Mouse (Mus musculus) myocyte (in vitro differentiated cells): ENCODE measurements around the gene D16Ertd472e. TPM values are rescaled to one million over a fixed set of nuclear protein-coding genes. Genes with fewer than 3 reads are reported as not detected.

Experiments used
- H3K27me3 ChIP-seq: one replicate; pipeline ENCODE4 v1.6.1; 2011; ENCODE audit not compliant: control insufficient read depth, insufficient read depth, insufficient read length
- H3K36me3 ChIP-seq: one replicate; pipeline ENCODE4 v1.6.1; 2011; ENCODE audit not compliant: control insufficient read depth, insufficient read depth
- H3K4me2 ChIP-seq: one replicate; pipeline ENCODE4 v1.6.1; 2011; ENCODE audit warnings: low read depth, control low read depth
- H3K4me3 ChIP-seq: one replicate; pipeline ENCODE4 v1.5.1; 2011; ENCODE audit warnings: mild to moderate bottlenecking, control low read depth, moderate library complexity
- H3K79me2 ChIP-seq: one replicate; pipeline ENCODE4 v1.6.1; 2011; ENCODE audit not compliant: control insufficient read depth, insufficient read depth
- H3ac ChIP-seq: one replicate; pipeline ENCODE4 v1.6.1; 2011; ENCODE audit not compliant: control insufficient read depth, insufficient read length
- CEBPB ChIP-seq: IDR thresholded peaks from 2 replicates; pipeline ENCODE4 v1.6.1; 2011; ENCODE audit warnings: mild to moderate bottlenecking, moderate library complexity; ENCODE audit not compliant: poor library complexity, insufficient read depth, severe bottlenecking
- E2F4 ChIP-seq: IDR thresholded peaks from one replicate; pipeline ENCODE4 v1.6.1; 2011; ENCODE audit warnings: mild to moderate bottlenecking, control low read depth, moderate library complexity; ENCODE audit not compliant: insufficient read depth
- MAX ChIP-seq: IDR thresholded peaks from one replicate; pipeline ENCODE4 v1.6.1; 2011; ENCODE audit warnings: low read depth, mild to moderate bottlenecking, control low read depth
- MYOD1 ChIP-seq, 3 experiments: IDR thresholded peaks; one replicate each; pipeline ENCODE4 v1.6.1; 2011; ENCODE audit warnings: control low read depth in 2 of 3, low read depth in 2 of 3, mild to moderate bottlenecking in 2 of 3, moderate library complexity in 1 of 3; ENCODE audit not compliant: insufficient read length in 2 of 3, control insufficient read depth in 1 of 3
- MYOG ChIP-seq, 3 experiments: IDR thresholded peaks; one replicate each; pipeline ENCODE4 v1.6.1; 2011; ENCODE audit warnings: control low read depth in 2 of 3, low read depth in 2 of 3, mild to moderate bottlenecking in 2 of 3; ENCODE audit not compliant: insufficient read length in 2 of 3, control insufficient read depth in 1 of 3, insufficient read depth in 1 of 3
- POLR2A ChIP-seq: IDR thresholded peaks from one replicate; pipeline ENCODE4 v1.6.1; 2011; ENCODE audit warnings: low read depth, mild to moderate bottlenecking, control low read depth, moderate library complexity; ENCODE audit not compliant: insufficient read length
- POLR2AphosphoS2 ChIP-seq: IDR thresholded peaks from one replicate; pipeline ENCODE4 v1.6.1; 2011; ENCODE audit warnings: low read depth, control low read depth; ENCODE audit not compliant: insufficient read length
- REST ChIP-seq: IDR thresholded peaks from one replicate; pipeline ENCODE4 v1.6.1; 2011; ENCODE audit warnings: mild to moderate bottlenecking, control low read depth, moderate library complexity; ENCODE audit not compliant: insufficient read depth, insufficient read length
- SRF ChIP-seq: IDR thresholded peaks from one replicate; pipeline ENCODE4 v1.6.1; 2011; ENCODE audit warnings: low read depth; ENCODE audit not compliant: control insufficient read depth, insufficient read length
- TCF12 ChIP-seq: IDR thresholded peaks from one replicate; pipeline ENCODE4 v1.6.1; 2011; ENCODE audit warnings: mild to moderate bottlenecking, control low read depth; ENCODE audit not compliant: poor library complexity, insufficient read depth, severe bottlenecking
- TCF3 ChIP-seq: IDR thresholded peaks from one replicate; pipeline ENCODE4 v1.6.1; 2011; ENCODE audit warnings: low read depth, control low read depth; ENCODE audit not compliant: insufficient read length
- USF1 ChIP-seq: IDR thresholded peaks from one replicate; pipeline ENCODE4 v1.6.1; 2011; ENCODE audit warnings: low read depth, mild to moderate bottlenecking, control low read depth, moderate library complexity
- polyA plus RNA-seq: library from polyadenylated mRNA; unstranded; fragments of >200 nt; fragmentation: generic; extraction: Trizol; gene quantifications from one replicate; pipeline ENCODE4 v1.2.1, GENCODE M21; 2012; ENCODE audit warnings: missing spikeins

The D16Ertd472e gene
- polyA plus RNA-seq: 4.6 TPM

GRCm38 (mm10) chr16:78576478-78577084 is at the start of gene D16Ertd472e:
TSS of gene D16Ertd472e (minus strand) at chr16:78576708.
- peaks cover 6% of the 10 kb centered on the region for H3K36me3 ChIP-seq
- H3ac ChIP-seq: peak within 1 kb of the TSS; percentile 53
- H3K4me2 ChIP-seq: peak within 1 kb of the TSS; percentile 91
- H3K79me2 ChIP-seq: peaks cover 24% of the 10 kb centered on the region
- no peaks in the 10 kb centered on the region for H3K27me3 ChIP-seq
- H3K4me3 ChIP-seq: peak within 1 kb of the TSS; percentile 78
- peak; percentile 92 for TF ChIP-seq POLR2AphosphoS2
- peak; percentile 87 for TF ChIP-seq POLR2A
- peak in 1 of 3 experiments; percentile 4 for TF ChIP-seq MYOG (IDR thresholded peaks at IDR 0.05; ENCODE audit: control insufficient read depth in 1 of 3, insufficient read depth in 1 of 3, insufficient read length in 2 of 3, low read depth in 2 of 3)
- TF ChIP-seq USF1: peak; percentile 41
- no peak for TF ChIP-seq TCF12
- TF ChIP-seq SRF: no peak
- peak in 1 of 3 experiments; percentile 15 for TF ChIP-seq MYOD1 (IDR thresholded peaks at IDR 0.05; ENCODE audit: control insufficient read depth in 1 of 3, insufficient read length in 2 of 3, low read depth in 2 of 3)

GRCm38 (mm10) chr16:78622755-78623154 is 46.2 kb upstream of the D16Ertd472e start:
- Histone ChIP-seq H3K4me2 (no peak overlapping the region), H3ac (no peak overlapping the region), H3K27me3 (no peaks in the 10 kb centered on the region), H3K4me3 (no peak overlapping the region), H3K36me3 (no peaks in the 10 kb centered on the region), H3K79me2 (no peaks in the 10 kb centered on the region)
- TF ChIP-seq MAX (no peak), CEBPB (no peak), SRF (no peak), USF1 (no peak), POLR2AphosphoS2 (no peak), MYOG (IDR thresholded peaks at IDR 0.05; ENCODE audit: control insufficient read depth in 1 of 3, insufficient read depth in 1 of 3, insufficient read length in 2 of 3, low read depth in 2 of 3) (no peak), TCF12 (no peak), E2F4 (no peak)

GRCm38 (mm10) chr16:78619386-78619785 is 42.9 kb upstream of the D16Ertd472e start:
- Histone ChIP-seq H3K27me3 (no peaks in the 10 kb centered on the region), H3K79me2 (no peaks in the 10 kb centered on the region), H3ac (no peak overlapping the region), H3K4me3 (no peak overlapping the region), H3K36me3 (no peaks in the 10 kb centered on the region), H3K4me2 (no peak overlapping the region)
- TF ChIP-seq POLR2AphosphoS2: no peak
- no peak for TF ChIP-seq POLR2A
- TF ChIP-seq MYOD1 (IDR thresholded peaks at IDR 0.05; ENCODE audit: control insufficient read depth in 1 of 3, insufficient read length in 2 of 3, low read depth in 2 of 3): no peak
- TF ChIP-seq E2F4: no peak
- TF ChIP-seq CEBPB: no peak
- TF ChIP-seq USF1: no peak
- TF ChIP-seq TCF12: no peak
- no peak for TF ChIP-seq SRF
- no peak for TF ChIP-seq MAX
- TF ChIP-seq TCF3: no peak
- TF ChIP-seq MYOG (IDR thresholded peaks at IDR 0.05; ENCODE audit: control insufficient read depth in 1 of 3, insufficient read depth in 1 of 3, insufficient read length in 2 of 3, low read depth in 2 of 3): no peak
- TF ChIP-seq REST: no peak

GRCm38 (mm10) chr16:78617757-78618532 is 41.4 kb upstream of the D16Ertd472e start:
- Histone ChIP-seq H3K79me2 (no peaks in the 10 kb centered on the region), H3ac (no peak overlapping the region), H3K4me3 (no peak overlapping the region), H3K36me3 (no peaks in the 10 kb centered on the region), H3K27me3 (no peaks in the 10 kb centered on the region), H3K4me2 (no peak overlapping the region)
- TF ChIP-seq E2F4 (no peak), TCF3 (no peak), USF1 (no peak), REST (no peak), MYOD1 (IDR thresholded peaks at IDR 0.05; ENCODE audit: control insufficient read depth in 1 of 3, insufficient read length in 2 of 3, low read depth in 2 of 3) (no peak), MAX (no peak), POLR2AphosphoS2 (no peak), POLR2A (no peak)

- TF ChIP-seq CEBPB (no peak), MYOD1 (IDR thresholded peaks at IDR 0.05; ENCODE audit: control insufficient read depth in 1 of 3, insufficient read length in 2 of 3, low read depth in 2 of 3) (no peak), MAX (no peak), POLR2A (no peak), TCF12 (no peak), REST (no peak), TCF3 (no peak), POLR2AphosphoS2 (no peak), SRF (no peak), E2F4 (no peak), MYOG (IDR thresholded peaks at IDR 0.05; ENCODE audit: control insufficient read depth in 1 of 3, insufficient read depth in 1 of 3, insufficient read length in 2 of 3, low read depth in 2 of 3) (no peak), USF1 (no peak)
Measured at GRCm38 (mm10) chr16:78606202-78606601, 29.7 kb upstream of the D16Ertd472e start.

More at GRCm38 (mm10) chr16:78606202-78606601, 29.7 kb upstream of the D16Ertd472e start:
- no peaks in the 10 kb centered on the region for H3K79me2 ChIP-seq
- H3ac ChIP-seq: no peak overlapping the region
- no peak overlapping the region for H3K4me3 ChIP-seq
- H3K27me3 ChIP-seq: no peaks in the 10 kb centered on the region
- no peak overlapping the region for H3K4me2 ChIP-seq
- no peaks in the 10 kb centered on the region for H3K36me3 ChIP-seq
